Mouse (Mus musculus) lung, embryonic 16.5 days (tissue): Measurements from ENCODE around the gene Trip11. TPM values are rescaled to one million over a fixed set of nuclear protein-coding genes. Genes with fewer than 3 reads are reported as not detected.
A peak's percentile ranks its signal among the peaks of the same experiment; 100 is the strongest.

Experiments
- ATAC-seq: fragments of 200-750 bp; cut with Nextera tagmentation; 2 replicates; pipeline ENCODE4 v1.8.0; 2017; ENCODE audit warnings: low read depth, mild to moderate bottlenecking, moderate library complexity
- H3K27ac ChIP-seq: fragments of 300-500 bp; sonication (generic); 2 replicates; pipeline ENCODE4 v1.5.1; 2014; ENCODE audit warnings: mild to moderate bottlenecking, control low read depth, low read length
- H3K27me3 ChIP-seq: fragments of 300-500 bp; sonication (generic); 2 replicates; pipeline ENCODE4 v1.6.1; 2014; ENCODE audit warnings: low read depth, low read length, mixed read lengths; ENCODE audit not compliant: control insufficient read depth, insufficient read depth
- H3K36me3 ChIP-seq: fragments of 300-500 bp; sonication (generic); 2 replicates; pipeline ENCODE4 v1.6.1; 2014; ENCODE audit warnings: low read length; ENCODE audit not compliant: control insufficient read depth, insufficient read depth
- H3K4me1 ChIP-seq: fragments of 300-500 bp; sonication (generic); replicated peaks from 2 replicates; pipeline ENCODE4 v1.6.1; 2014; ENCODE audit warnings: low read length, mixed read lengths; ENCODE audit not compliant: control insufficient read depth, insufficient read depth
- H3K4me2 ChIP-seq: fragments of 300-500 bp; sonication (generic); 2 replicates; pipeline ENCODE4 v1.6.1; 2014; ENCODE audit warnings: low read depth, low read length, control low read depth
- H3K4me3 ChIP-seq: fragments of 300-500 bp; sonication (generic); 2 replicates; pipeline ENCODE4 v1.5.1; 2014; ENCODE audit warnings: mild to moderate bottlenecking, low read length, control low read depth
- H3K9ac ChIP-seq: fragments of 300-500 bp; sonication (generic); 2 replicates; pipeline ENCODE4 v1.6.1; 2014; ENCODE audit warnings: low read length, control low read depth
- H3K9me3 ChIP-seq: fragments of 300-500 bp; sonication (generic); 2 replicates; pipeline ENCODE4 v1.6.1; 2016; ENCODE audit warnings: low read length; ENCODE audit not compliant: control insufficient read depth
- WGBS: fragments of 180-500 bp; shearing (Covaris S2); extraction: QIAGEN DNeasy Blood & Tissue Kit; methylation state at CpG from one replicate; pipeline ENCODE4 v1.1.7; 2014; 5-methylcytosine and 5-hydroxymethylcytosine counted together
- polyA plus RNA-seq: library from polyadenylated mRNA; unstranded; fragments of >200 nt; fragmentation: Nextera tagmentation; extraction: Ambion mirVana; gene quantifications from 2 replicates; pipeline ENCODE4 v1.2.1, GENCODE M21; 2015

The Trip11 gene
- polyA plus RNA-seq, 1 experiment from 2014 or later = 23.4 TPM

DNA sequence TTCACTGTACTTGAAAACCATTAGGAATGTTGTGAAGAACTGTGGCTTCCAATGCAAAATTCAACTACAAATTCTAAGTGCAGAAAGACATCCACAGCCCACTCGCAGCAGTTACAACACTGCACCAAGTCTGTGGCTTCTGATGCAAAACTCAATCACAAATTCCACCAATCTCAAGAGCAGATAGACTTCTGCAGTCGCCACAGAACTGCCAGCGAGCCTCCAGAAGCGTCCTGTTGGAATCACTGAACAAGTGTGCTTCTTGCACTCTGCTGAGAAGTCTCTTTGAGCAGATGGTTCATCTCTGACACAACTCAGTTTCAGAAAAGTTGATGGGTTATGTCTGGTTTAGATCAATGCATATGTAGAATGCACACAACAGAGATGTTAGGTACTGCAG, 78.4 kb downstream of the Trip11 start:
- ATAC-seq = peak; percentile 12; the same call in 1 of the 2 replicates
- no peak overlapping the region for H3K27ac ChIP-seq
- peaks cover 14% of the 10 kb centered on the region for H3K4me1 ChIP-seq
- H3K9ac ChIP-seq = no peak overlapping the region
- H3K4me3 ChIP-seq = no peak overlapping the region
- 69% methylated on average over 4 of the region's 4 CpGs for WGBS
- no peaks in the 10 kb centered on the region for H3K9me3 ChIP-seq
- peaks cover 14% of the 10 kb centered on the region for H3K36me3 ChIP-seq
- H3K4me2 ChIP-seq = no peak overlapping the region
- no peaks in the 10 kb centered on the region for H3K27me3 ChIP-seq

- Histone ChIP-seq H3K9me3 (no peaks in the 10 kb centered on the region), H3K9ac (no peak overlapping the region), H3K27me3 (no peaks in the 10 kb centered on the region), H3K4me2 (no peak overlapping the region), H3K4me3 (no peak overlapping the region), H3K27ac (no peak overlapping the region), H3K4me1 (peaks cover 14% of the 10 kb centered on the region), H3K36me3 (peaks cover 13% of the 10 kb centered on the region)
- no peak for ATAC-seq
- 67% methylated on average over 8 of the region's 8 CpGs for WGBS
Observed at GRCm38 (mm10) chr12:101833776-101834175, 79.3 kb downstream of the Trip11 start.

GRCm38 (mm10) chr12:101833115-101833506, 80.0 kb downstream of the Trip11 start:
- Histone ChIP-seq H3K36me3 (peaks cover 10% of the 10 kb centered on the region), H3K4me1 (peaks cover 14% of the 10 kb centered on the region), H3K27me3 (no peaks in the 10 kb centered on the region), H3K27ac (no peak overlapping the region), H3K9ac (no peak overlapping the region), H3K4me3 (no peak overlapping the region), H3K9me3 (no peaks in the 10 kb centered on the region), H3K4me2 (no peak overlapping the region)
- no peak for ATAC-seq
- 81% methylated on average over 6 of the region's 6 CpGs for WGBS

DNA sequence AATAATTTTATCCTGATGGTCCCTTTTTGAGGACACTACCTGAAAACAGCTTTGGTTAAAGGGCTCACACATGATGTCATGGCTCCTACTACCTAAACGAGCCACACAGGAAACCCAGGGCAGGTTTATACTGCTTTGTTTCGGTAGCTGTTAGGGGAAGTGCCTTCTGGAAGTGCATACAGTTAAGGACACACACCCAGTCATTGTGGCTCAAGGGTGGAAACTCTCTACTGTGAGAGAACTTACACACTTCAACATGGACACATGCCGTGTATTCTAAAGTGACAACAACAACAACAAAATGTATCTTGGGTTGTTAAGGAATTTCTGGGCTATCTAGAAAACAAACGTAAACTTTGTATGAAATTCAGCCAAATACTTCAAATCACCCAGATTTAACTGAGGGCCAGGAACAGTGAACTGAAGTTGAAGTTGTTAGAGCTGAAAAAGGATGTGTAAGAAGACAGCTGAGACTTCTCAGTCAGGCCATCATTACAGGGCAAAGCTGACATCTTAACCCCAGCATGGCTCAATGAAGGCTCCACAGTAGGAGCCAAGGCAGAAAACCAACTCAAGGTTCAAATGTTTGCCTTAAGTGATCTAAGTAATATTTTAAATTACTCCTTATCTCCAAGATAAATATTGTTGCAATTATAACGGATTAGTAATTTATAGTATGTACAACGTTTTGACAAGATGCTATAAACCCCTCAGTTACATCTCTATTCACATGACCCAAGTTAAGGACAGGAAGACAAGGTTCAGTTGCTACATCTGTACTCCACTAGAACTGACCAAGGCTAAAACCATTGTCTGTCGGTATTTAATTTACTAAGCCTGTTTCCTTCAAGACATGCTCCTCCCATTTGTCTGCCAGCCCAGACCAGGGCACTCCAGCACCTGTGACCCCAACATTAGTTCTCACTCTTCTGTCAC, 80.6 kb downstream of the Trip11 start:
- no peak overlapping the region for H3K4me3 ChIP-seq
- H3K9ac ChIP-seq = no peak overlapping the region
- H3K4me1 ChIP-seq = peaks cover 14% of the 10 kb centered on the region
- H3K36me3 ChIP-seq = peaks cover 8% of the 10 kb centered on the region
- WGBS = 43% methylated on average over 7 of the region's 7 CpGs
- peak overlapping the region; percentile 12; the same call in 1 of the 2 replicates for H3K27ac ChIP-seq
- no peaks in the 10 kb centered on the region for H3K27me3 ChIP-seq
- ATAC-seq = peak; percentile 55
- H3K4me2 ChIP-seq = no peak overlapping the region
- H3K9me3 ChIP-seq = no peaks in the 10 kb centered on the region

DNA sequence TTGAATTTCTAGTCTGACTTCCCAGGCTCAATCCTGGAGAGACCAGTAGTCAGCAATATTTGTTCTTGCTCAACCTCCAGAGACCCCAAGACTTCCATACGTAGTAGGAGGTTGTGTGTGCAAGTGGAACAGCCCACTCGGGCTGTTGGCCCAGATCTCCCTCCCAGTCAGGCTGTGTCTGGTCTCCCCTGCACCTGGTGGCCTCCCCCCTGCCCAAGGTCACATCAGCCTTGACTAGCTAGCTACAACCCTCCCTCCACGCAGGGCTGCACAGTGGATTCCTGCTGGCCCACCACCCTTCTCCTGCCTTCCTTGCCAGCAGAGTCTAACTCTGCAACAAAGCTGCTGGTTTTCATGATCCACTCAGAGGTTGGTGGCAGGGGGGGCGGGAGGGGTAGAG, 81.8 kb downstream of the Trip11 start:
- no peak overlapping the region; the same call in 1 of the 2 replicates for H3K27ac ChIP-seq
- no peak overlapping the region for H3K4me2 ChIP-seq
- H3K4me3 ChIP-seq = no peak overlapping the region
- no peaks in the 10 kb centered on the region for H3K27me3 ChIP-seq
- H3K36me3 ChIP-seq = peaks cover 2% of the 10 kb centered on the region
- ATAC-seq = peak; percentile 15; the same call in 1 of the 2 replicates
- no peak overlapping the region for H3K9ac ChIP-seq
- H3K9me3 ChIP-seq = no peaks in the 10 kb centered on the region
- 44% methylated on average over 4 of the region's 4 CpGs for WGBS
- peaks cover 14% of the 10 kb centered on the region for H3K4me1 ChIP-seq

- H3K27ac ChIP-seq = no peak overlapping the region
- H3K36me3 ChIP-seq = no peaks in the 10 kb centered on the region
- no peaks in the 10 kb centered on the region for H3K27me3 ChIP-seq
- 80% methylated on average over 4 of the region's 4 CpGs for WGBS
- H3K9me3 ChIP-seq = no peaks in the 10 kb centered on the region
- ATAC-seq = no peak
- no peak overlapping the region for H3K4me2 ChIP-seq
- H3K9ac ChIP-seq = no peak overlapping the region
- no peak overlapping the region for H3K4me3 ChIP-seq
- peaks cover 7% of the 10 kb centered on the region for H3K4me1 ChIP-seq
Observed at GRCm38 (mm10) chr12:101823161-101823560, 89.9 kb downstream of the Trip11 start.

DNA sequence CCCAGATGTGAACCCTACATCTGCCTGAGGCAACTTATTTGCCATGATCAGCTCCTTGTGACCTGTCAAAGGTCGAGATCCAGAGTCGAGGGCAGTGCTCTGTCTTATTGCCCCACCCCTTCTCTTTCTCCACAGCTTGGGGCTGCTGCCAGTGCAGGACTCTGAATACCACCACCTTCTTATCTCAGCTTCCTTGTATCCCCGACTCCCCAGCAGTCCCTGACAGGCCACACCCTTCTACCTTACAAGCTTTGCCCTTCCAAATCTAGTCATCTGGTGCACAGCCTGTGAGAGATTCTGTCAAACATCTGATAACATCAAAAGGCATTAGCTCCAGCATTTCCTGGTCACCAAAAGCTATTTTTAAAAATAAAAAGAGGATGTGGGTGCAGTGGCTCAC, 91.5 kb downstream of the Trip11 start:
- H3K9me3 ChIP-seq = no peaks in the 10 kb centered on the region
- no peaks in the 10 kb centered on the region for H3K27me3 ChIP-seq
- WGBS = 15% methylated on average over 3 of the region's 3 CpGs
- no peak overlapping the region for H3K27ac ChIP-seq
- H3K9ac ChIP-seq = no peak overlapping the region
- H3K4me2 ChIP-seq = no peak overlapping the region
- H3K4me3 ChIP-seq = no peak overlapping the region
- no peak for ATAC-seq
- H3K36me3 ChIP-seq = no peaks in the 10 kb centered on the region
- H3K4me1 ChIP-seq = peaks cover 12% of the 10 kb centered on the region

DNA sequence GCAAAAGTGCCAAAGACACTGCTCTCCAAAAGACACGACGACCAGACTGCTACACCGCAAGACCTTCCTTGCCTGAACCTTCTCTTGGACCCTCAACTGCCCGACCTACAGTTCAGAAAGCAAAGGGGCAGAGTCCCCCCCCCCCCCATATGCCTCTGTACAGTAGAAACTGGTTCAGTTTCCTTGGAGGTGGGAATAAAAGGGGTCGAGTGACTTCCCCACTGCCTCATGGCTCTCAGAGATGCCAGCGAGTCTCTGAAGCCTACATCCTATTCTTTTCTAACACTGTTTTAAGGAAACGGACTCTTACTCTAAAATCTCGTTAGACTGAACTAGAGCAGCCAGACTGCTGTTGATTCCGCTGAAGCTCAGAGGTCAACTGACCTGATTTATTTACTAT, 93.5 kb downstream of the Trip11 start:
- H3K27ac ChIP-seq = 0 out of 2 replicates have a peak overlapping the region, but pooled peaks have one; percentile 5
- H3K36me3 ChIP-seq = no peaks in the 10 kb centered on the region
- 32% methylated on average over 9 of the region's 9 CpGs for WGBS
- H3K27me3 ChIP-seq = no peaks in the 10 kb centered on the region
- H3K9ac ChIP-seq = peak overlapping the region; percentile 64
- peak overlapping the region; percentile 60 for H3K4me3 ChIP-seq
- peak overlapping the region; percentile 87 for H3K4me2 ChIP-seq
- H3K4me1 ChIP-seq = peaks cover 16% of the 10 kb centered on the region
- no peak for ATAC-seq
- H3K9me3 ChIP-seq = no peaks in the 10 kb centered on the region

GRCm38 (mm10) chr12:101818608-101819370, 94.3 kb downstream of the Trip11 start, which contains the start of gene Fbln5:
Fbln5 (minus strand) TSS chr12:101819055.
- Histone ChIP-seq H3K4me1 (peaks cover 16% of the 10 kb centered on the region), H3K4me3 (peak within 1 kb of the TSS; percentile 60), H3K36me3 (no peaks in the 10 kb centered on the region), H3K27ac (peak within 1 kb of the TSS; percentile 89), H3K4me2 (peak within 1 kb of the TSS; percentile 87), H3K27me3 (no peaks in the 10 kb centered on the region), H3K9me3 (no peaks in the 10 kb centered on the region), H3K9ac (peak within 1 kb of the TSS; percentile 64)
- ATAC-seq = peak; percentile 94
- under 1% methylated on average over 46 of the region's 46 CpGs for WGBS
